ENCODE assay signal across 8 mouse cellular contexts in the genomic region with DNA sequence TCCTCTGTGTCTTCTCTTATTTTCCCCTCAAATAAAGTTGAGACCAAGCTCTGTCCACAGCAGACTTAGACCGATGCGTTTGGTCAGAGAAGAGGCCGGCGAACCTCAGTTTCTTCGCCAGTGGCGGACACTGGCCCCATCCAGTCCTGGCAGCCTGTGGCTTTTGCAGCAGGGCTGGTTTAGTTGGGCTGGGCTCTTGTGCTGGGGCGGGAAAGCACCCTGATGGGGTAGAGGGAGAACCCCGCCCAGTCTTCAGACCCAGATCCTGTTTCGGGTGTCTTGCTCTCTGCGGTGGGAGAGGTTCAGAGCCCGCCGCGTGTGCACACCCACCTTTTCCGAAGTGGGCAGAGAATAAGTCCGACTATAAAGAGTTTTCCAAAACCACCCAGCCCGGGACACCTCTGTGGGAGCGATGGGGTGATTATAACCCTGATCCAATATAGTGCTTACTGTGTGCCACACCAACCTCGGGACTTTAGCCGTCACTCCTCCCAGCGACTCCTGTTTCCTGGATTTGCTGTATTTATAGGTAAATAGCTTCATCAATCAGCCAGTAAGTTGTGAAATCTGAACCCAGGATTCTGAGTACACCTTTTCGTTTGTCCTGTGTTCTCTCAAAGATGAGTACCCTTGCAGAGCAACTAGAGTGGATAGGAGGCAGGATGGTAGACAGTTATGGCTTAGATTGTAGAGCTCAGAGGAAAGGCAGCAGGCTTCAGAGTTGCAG. TPM values are rescaled to one million over a fixed set of nuclear protein-coding genes. Genes with fewer than 3 reads are reported as not detected.
DNase-seq lines count a peak whose midpoint lies in the region; ATAC-seq lines count a peak whose summit lies in the region.

No protein-coding gene starts in this region.

- H3K4me2 ChIP-seq in liver, embryonic 16.5 days (ENCODE audit: low read depth, low read length), result peak overlapping the region; percentile 100
- H3K4me2 ChIP-seq in neural tube, embryonic 11.5 days (ENCODE audit: low read depth), result peak overlapping the region; percentile 94

- peak; percentile 52 to 54 for ATAC-seq in hematopoietic stem cell, adult 5-6 weeks (replicated peaks in 1 of 2; ENCODE audit: insufficient read depth in 1 of 2, low FRiP score in 2 of 2, low TSS enrichment in 1 of 2, low read depth in 1 of 2, poor library complexity in 2 of 2, severe bottlenecking in 2 of 2)
- no peak for ATAC-seq in liver, embryonic 16.5 days (ENCODE audit: low read depth)
- no peak for ATAC-seq in neural tube, embryonic 11.5 days (ENCODE audit: insufficient read depth, low FRiP score, low TSS enrichment)

- H3K4me1 ChIP-seq in liver, embryonic 16.5 days (ENCODE audit: control insufficient read depth, low read depth, low read length), result peaks cover 43% of the 10 kb centered on the region
- peaks cover 9% of the 10 kb centered on the region for H3K4me1 ChIP-seq in neural tube, embryonic 11.5 days (ENCODE audit: control insufficient read depth, insufficient read depth, low read length)

- peak overlapping the region; percentile 81 for H3K9ac ChIP-seq in liver, embryonic 16.5 days (ENCODE audit: low read depth, low read length)
- no peak overlapping the region; the same call in 1 of the 2 replicates for H3K9ac ChIP-seq in neural tube, embryonic 11.5 days (ENCODE audit: low read length)

- no peaks in the 10 kb centered on the region for H3K9me3 ChIP-seq in liver, embryonic 16.5 days (replicated peaks; ENCODE audit: control insufficient read depth, low read length)
- H3K9me3 ChIP-seq in neural tube, embryonic 11.5 days (ENCODE audit: control insufficient read depth, low read length), result no peaks in the 10 kb centered on the region

- no peaks in the 10 kb centered on the region for H3K36me3 ChIP-seq in liver, embryonic 16.5 days (ENCODE audit: control insufficient read depth, insufficient read depth)
- H3K36me3 ChIP-seq in neural tube, embryonic 11.5 days (ENCODE audit: control insufficient read depth, insufficient read depth, low read length), result no peaks in the 10 kb centered on the region

- 9% methylated on average over 21 of the region's 21 CpGs for WGBS in liver, embryonic 16.5 days (ENCODE audit: insufficient replicate concordance)
- WGBS in neural tube, embryonic 11.5 days, result 3% methylated on average over 21 of the region's 21 CpGs

- DNase-seq in gastrocnemius, postnatal 25 days, result peak; percentile 28
- DNase-seq in gastrocnemius, adult 8-10 months (ENCODE audit: low spot score in 2 of 2), result no peak
- peak; percentile 52 for DNase-seq in embryo, embryonic 10.5 days (ENCODE audit: low spot score)
- no peak for DNase-seq in neural tube, embryonic 11.5 days (ENCODE audit: low spot score)
- DNase-seq in ovary, postnatal 14 days (ENCODE audit: low spot score), result no peak
- no peak for DNase-seq in layer of hippocampus, postnatal 14 days (ENCODE audit: low spot score in 2 of 2)

- peak overlapping the region; percentile 87 for H3K4me3 ChIP-seq in liver, embryonic 16.5 days (ENCODE audit: low read depth, low read length)
- H3K4me3 ChIP-seq in neural tube, embryonic 11.5 days (ENCODE audit: low read depth, low read length), result peak overlapping the region; percentile 71

- H3K27ac ChIP-seq in liver, embryonic 16.5 days (ENCODE audit: low read length), result peak overlapping the region; percentile 96
- H3K27ac ChIP-seq in neural tube, embryonic 11.5 days (ENCODE audit: low read depth, low read length), result no peak overlapping the region

- H3K27me3 ChIP-seq in liver, embryonic 16.5 days (ENCODE audit: control insufficient read depth, insufficient read depth, low read depth, low read length), result no peaks in the 10 kb centered on the region
- peaks cover 20% of the 10 kb centered on the region for H3K27me3 ChIP-seq in neural tube, embryonic 11.5 days (ENCODE audit: control insufficient read depth, insufficient read depth, low read length)

RNA-seq across cellular contexts. Expression of a gene that starts 1.2 kb away (rescaled TPM):
- total RNA-seq in gastrocnemius, postnatal 25 days (2021), result 1 to 10 TPM; 7.1 to 8.4 TPM
- 1 to 10 TPM; 8.2 to 9.4 (median 9.1) TPM for total RNA-seq in gastrocnemius, adult 8-10 months (2022)
- total RNA-seq in hematopoietic stem cell, adult 5-6 weeks (2017), result 37.5 and 44.6 TPM in 2 replicates
- 7.6 and 8.3 TPM in 2 replicates for polyA plus RNA-seq in liver, embryonic 16.5 days (2015; fragmentation: Nextera tagmentation; extraction: Ambion mirVana)
- 2.1 and 3.3 TPM in 2 replicates for polyA plus RNA-seq in neural tube, embryonic 11.5 days (2014; fragmentation: Nextera tagmentation; extraction: Ambion mirVana)
- total RNA-seq in layer of hippocampus, postnatal 14 days (2021), result 1 to 10 TPM; 6.8 to 6.9 TPM

RNA-seq across cellular contexts. Expression of a gene that starts 18.2 kb away (rescaled TPM):
- 10 to 100 TPM; 19.9 to 22.1 TPM for total RNA-seq in gastrocnemius, postnatal 25 days (2021)
- total RNA-seq in gastrocnemius, adult 8-10 months (2022), result 10 to 100 TPM; 21.3 to 23.9 (median 23.1) TPM
- total RNA-seq in hematopoietic stem cell, adult 5-6 weeks (2017), result 76.9 and 81.4 TPM in 2 replicates
- 93.6 and 103 TPM in 2 replicates for polyA plus RNA-seq in liver, embryonic 16.5 days (2015; fragmentation: Nextera tagmentation; extraction: Ambion mirVana)
- 74.1 and 79.4 TPM in 2 replicates for polyA plus RNA-seq in neural tube, embryonic 11.5 days (2014; fragmentation: Nextera tagmentation; extraction: Ambion mirVana)
- 10 to 100 TPM; 36.9 to 45.0 TPM for total RNA-seq in layer of hippocampus, postnatal 14 days (2021)

Comparison
In these comparisons a context has a peak if more than half of its experiments do, and no peak if none do; other contexts are left out.
1. DNase-seq: peak in gastrocnemius, postnatal 25 days (single experiment) and embryo, embryonic 10.5 days (single experiment); none in gastrocnemius, adult 8-10 months (0 of 2), neural tube, embryonic 11.5 days (single experiment), ovary, postnatal 14 days (single experiment) and layer of hippocampus, postnatal 14 days (0 of 2).
2. ATAC-seq: peak in hematopoietic stem cell, adult 5-6 weeks (2 of 2); none in liver, embryonic 16.5 days (single experiment) and neural tube, embryonic 11.5 days (single experiment).